Mouse (Mus musculus): ENCODE measurements around the gene Klc4.

Klc4 gene

DNA sequence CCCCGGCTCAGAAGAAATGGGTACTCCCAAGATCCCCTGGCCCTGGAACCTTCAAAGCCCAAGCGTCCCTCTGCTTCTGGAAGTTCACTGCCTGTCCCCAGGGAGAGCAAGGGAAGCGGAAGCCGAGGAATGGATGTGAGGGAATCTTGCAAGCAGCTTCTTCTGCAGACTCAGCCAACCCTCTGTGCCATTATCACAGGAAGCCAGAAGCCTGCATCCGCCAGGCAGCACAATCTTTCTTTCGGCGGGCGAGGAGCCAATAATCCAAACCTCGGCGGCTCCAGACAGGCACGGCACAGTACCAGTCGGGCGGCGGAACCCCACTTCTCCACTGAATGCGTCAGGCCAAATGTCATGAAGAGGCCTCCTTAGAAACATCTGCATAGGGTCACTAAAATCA lies 24.5 kb downstream of the Klc4 start:
- DNase-seq (ENCODE audit: extremely low read depth, low read depth), result peak; percentile 31

DNA sequence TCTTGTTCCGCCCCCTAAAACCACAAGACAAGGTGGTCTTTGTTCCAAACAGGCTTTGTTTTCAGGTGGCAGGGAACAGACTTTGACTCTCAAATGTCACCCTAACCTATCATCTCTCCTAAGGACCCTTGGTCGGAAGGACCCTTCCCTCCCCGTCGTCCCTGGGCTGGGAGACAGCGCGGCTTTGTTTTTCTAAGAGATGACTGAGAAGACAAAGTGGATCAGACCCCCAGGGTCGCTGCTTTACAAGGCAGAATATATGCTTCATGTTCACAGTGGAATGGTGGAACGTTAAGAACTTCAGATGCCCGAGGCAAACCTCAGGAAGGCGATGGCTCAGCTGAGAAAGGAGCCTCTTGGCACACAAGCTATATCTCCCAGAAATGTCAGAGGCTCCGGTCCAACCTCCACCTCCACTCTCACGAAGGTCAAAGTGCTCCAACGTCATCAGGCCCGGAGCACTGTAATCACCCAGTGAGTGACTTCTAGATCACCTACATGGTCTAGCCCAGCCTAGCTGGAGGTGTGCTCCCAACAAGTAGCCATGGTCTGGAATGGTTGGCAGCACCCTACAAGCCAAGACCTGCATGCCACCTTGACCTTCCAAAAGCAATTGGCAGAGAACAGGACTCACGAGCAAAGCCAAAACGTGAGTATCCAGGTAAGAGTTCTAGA lies 26.0 kb downstream of the Klc4 start:
- no peak for DNase-seq (ENCODE audit: extremely low read depth, low read depth)

DNA sequence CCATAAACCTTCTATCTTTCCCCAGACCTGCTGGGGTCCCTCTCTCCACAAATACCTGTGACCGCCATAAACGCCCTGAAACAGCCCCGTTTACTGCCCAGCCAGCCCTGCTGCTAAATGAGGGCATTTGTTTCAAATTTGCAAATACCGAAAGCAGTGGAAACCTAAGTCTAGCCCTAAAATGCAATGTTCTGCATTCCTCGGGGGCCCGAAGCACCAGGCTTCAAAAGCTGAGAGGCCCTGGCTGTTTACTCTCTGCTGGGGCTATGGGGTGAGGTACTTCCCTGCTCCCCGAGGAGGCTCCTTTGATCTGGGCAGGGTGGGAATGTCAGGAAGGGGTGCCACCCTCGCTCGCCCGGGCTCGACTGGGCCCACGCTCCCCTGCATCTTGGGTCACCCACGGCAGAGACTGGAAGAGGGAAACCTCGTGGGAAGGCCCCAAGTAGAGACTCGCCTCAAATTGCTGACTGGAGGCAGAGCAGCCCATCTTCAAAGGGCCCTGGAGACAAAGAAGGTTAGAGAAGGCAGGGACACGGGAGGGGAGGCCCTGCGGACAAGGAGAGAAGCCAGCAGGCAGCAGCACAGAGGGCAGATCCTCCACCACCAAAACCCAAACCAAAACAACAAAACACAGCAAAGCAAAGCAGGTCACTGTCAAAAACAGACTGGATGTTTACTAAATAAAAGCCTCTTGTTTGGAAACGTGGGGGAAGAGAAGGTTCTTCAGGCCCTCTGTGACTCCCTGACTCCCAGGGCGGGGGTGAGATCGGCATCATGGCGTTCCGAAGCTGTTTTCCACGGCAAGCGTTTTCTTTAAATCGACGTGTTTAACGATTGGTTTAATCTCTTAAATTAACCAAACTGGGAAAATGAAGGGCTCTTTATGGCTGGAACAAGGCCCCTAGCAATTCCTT lies 26.8 kb downstream of the Klc4 start:
- no peak for DNase-seq (ENCODE audit: extremely low read depth, low read depth)

DNA sequence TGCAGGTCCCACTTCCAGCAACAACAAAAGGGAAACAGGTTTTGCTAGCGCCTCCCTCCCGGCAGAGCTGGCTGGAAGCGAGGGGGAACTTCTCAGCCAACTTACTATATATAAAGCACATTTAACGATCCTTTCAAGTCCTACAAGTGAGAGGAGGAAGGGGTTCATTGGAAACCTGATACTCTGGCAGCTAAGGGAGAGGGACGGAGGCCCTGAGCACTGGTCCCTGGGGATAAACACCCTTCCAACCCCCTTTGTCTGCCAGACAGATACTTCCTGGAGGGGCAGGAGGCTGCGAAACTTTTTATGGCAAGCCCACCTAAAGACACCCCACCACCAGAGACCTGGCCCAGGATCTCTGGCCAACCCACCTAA lies 27.4 kb downstream of the Klc4 start:
- no peak for DNase-seq (ENCODE audit: extremely low read depth, low read depth)

DNA sequence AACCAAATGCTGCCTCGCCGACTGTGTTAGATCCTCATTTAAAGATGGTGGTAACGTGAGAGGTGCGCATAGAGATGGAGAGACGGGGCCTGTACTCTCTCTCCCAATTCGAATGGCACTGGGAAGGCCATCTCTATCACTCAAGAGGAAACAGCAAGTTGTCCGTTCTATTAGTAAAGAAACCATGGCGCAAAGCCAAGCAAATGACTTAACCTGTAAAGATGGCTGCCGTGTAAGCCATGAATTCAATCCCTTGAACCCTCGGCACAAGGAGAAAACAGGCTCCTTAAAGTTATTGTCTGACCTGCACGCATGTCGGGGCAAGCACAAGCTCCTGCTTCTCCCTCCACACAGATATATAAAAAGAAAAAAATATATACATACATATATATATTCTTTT lies 28.0 kb downstream of the Klc4 start:
- no peak for DNase-seq (ENCODE audit: extremely low read depth, low read depth)

DNA sequence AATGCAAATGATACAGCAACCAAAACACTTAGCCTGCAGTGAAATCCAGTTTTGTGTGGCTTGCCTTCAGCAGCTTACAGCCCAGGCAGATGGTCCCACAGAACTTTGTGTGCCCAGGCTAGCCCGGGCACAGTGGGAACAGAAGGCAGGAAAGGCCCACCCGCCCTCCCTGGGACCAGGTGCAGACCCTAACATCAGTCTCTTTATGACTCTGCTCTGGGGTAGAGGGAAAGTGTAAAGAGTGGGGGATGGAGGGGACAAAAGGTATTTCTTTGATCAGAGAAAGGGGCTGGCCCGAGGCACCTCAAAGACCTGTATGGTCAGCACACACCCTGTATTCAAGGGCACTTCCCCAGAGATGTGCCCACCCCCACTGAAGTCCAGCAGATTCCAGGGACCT lies 32.6 kb downstream of the Klc4 start:
- no peak for DNase-seq (ENCODE audit: extremely low read depth, low read depth)

DNA sequence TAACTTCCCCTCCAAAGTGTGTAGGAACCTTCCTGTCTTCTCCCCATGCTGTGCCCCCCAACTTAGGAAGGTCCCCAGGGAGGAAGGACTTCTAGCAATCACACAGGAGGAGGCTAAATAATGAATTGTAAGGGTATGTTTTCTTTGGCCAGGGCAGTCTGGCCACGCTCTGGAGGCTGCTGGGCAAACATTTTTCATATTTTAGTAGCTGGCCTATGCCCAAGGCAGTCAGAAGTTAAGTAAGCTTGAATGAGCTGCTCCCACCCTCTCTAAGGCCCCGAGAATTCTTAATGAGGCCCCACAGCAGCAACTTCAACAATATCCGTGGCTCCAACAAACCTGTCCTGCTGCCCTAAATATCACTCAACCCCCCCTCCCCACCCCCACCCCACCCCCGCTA lies 33.0 kb downstream of the Klc4 start:
- DNase-seq (ENCODE audit: extremely low read depth, low read depth), result no peak

DNA sequence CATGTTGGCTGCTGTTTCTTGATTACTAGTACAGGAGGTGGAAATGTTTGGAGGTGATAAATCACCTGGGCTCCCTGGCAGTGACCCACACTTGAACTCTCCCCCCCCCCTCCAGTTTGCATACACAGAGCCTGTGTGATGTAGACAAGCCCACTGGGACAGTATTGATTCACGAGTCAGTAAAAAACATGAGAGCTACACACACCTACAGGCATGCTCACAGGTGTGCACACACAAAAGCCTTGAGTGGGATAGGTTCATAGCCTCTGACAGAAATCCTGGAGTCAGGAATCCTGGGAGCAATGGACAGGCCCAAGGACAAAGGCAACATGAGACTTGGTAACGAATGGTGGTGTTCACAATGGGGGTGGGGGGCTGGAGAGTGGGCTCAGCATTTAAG lies 33.6 kb downstream of the Klc4 start:
- no peak for DNase-seq (ENCODE audit: extremely low read depth, low read depth)

DNA sequence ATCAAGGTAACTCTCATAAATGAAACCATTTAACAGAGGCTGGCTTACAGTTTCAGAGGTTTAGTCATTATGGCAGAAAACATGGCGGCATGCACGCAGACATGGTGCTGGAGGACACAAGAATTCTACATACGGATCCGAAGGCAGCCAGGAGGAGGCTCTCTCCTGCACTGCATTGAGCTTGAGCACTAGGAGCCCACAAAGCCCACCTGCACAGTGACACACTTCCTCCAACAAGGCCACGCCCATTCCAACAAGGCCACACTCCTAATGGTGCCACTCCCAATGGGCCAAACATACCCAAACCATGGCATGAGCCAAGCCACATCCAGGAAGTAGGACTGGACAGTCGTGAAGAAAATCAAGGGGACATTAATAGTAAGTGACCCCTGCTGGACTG lies 34.5 kb downstream of the Klc4 start:
- no peak for DNase-seq (ENCODE audit: extremely low read depth, low read depth)

DNA sequence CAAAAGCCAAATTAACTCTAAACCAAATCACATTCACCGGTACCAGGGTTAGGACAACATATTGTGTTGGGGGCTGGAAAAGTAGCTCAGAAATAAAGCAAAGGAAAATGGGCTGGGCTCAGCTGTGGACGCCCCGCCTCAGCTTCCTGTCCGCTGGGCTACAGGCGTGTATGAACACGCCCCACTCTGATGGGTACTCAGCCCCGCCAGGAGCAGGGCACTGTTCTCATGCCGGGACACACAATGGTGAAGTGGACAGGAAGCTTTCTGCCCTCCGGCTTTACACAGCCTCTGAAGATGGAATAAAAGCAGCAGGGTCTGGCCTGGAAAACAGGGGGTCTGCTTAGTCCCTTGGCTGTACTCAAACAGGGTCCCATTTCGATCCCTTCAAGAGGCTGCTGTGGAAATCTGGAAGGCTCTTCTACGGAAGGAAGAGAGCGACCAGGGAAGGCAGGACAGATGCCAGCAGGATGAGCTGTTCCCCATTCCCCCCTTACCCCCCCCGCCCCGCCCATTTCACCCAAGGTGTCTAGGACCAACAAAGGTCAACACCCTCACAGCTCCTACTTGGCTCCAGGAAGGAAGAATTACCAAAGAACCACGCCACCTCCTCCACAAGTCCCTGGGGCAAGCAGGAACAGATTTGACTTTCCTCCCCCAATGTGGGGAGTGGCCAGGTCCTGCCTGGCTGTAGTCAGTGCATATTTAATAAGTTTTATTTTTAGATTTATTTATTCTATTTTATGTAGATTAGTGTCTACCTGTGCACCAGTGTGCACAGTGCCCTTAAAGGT lies 35.9 kb downstream of the Klc4 start:
- no peak for DNase-seq (ENCODE audit: extremely low read depth, low read depth)

DNA sequence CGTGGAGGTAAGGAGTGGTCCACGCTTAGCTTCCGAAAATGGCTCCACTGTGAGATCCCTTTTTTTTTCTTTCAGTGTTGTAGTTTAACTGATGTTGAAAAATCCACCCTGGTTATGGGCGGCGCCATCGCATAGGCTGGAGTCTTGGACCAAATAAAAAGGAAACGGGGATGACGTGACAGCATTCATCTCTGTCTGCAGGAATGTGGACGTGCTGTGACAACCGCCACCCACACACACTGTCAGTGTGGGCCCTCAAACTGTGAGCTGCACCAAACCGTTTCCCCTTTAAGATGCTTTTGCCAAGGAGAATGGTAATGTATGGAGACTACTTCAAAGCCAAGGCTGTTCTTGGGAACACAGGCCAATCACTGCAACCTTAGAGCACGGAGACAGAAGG lies 39.8 kb downstream of the Klc4 start:
- DNase-seq (ENCODE audit: extremely low read depth, low read depth), result no peak

DNA sequence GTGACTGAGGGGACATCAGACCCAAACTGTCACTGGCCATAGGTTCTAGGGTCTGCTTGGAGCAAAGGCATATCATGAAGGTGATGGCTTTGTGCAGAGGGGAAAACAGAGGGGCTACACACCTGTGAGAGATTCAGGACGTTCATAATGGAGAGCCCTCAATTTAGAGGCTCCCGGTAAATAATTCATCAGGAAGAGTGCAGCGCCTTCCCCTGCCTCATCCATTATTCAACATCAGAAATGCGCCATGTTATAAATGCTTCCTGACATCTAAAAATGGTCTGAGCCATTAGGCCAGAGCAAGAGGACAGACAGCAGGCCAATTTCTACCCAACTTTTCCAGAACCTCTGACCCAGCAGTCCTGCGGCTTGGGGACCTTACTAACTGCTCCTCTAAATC lies 40.7 kb downstream of the Klc4 start:
- no peak for DNase-seq (ENCODE audit: extremely low read depth, low read depth)

DNA sequence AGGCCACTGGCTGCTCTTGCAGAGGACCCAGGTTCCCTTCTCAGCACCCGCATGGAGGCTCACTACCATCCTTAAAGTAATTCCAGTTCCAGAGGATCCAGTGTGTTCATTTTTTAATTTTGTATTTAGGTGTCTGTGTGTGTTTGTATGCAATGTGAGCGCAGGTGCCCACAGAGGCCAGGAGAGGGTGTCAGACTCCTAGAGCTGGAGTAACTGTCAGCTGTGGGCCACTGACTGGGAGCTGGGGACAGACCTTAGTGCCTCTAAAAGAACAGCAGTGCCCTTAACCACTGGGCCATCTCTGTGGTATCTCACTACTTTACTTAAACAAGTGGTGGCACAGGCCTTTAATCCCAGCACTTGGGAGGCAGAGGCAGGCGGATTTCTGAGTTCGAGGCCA lies 42.6 kb downstream of the Klc4 start:
- DNase-seq (ENCODE audit: extremely low read depth, low read depth), result no peak

DNA sequence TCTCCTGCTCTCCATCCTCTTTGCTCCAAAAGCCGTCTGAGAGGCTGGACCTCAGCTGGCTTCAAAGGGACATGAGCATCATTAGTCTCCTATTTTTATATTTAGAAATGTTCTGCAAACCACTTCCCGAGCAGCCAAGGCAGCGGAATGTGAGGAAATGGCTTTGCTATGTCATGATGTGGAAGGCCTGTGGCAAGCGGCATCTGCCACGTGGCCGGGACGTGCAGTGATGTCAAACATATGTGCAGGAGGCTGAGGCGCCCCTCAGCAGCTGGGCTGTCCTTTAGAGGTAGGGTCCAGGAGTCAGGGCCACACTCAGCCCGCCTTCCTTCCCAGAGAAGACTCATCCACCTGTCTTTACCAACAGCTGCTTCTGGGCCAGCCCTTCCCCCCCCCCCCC lies 43.6 kb downstream of the Klc4 start:
- no peak for DNase-seq (ENCODE audit: extremely low read depth, low read depth)

DNA sequence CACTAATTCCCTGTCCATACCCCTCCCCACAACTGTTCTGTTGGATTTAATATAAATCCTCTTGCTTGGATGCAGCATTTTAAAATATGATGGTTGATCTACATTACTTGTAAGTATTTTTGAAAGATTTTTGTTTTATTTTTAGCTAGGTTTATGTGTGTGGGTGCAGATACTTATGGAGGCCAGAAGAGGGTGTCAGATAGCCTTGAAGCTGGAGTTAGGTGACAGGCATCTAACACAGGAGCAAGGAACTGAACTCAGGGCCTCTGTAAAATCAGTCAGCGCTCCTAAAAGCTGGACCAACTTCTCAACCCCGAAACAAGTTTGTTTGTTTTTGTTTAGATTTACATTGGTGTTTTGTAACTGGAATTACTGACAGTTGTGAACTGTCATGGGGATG lies 45.3 kb downstream of the Klc4 start:
- no peak for DNase-seq (ENCODE audit: extremely low read depth, low read depth)

DNA sequence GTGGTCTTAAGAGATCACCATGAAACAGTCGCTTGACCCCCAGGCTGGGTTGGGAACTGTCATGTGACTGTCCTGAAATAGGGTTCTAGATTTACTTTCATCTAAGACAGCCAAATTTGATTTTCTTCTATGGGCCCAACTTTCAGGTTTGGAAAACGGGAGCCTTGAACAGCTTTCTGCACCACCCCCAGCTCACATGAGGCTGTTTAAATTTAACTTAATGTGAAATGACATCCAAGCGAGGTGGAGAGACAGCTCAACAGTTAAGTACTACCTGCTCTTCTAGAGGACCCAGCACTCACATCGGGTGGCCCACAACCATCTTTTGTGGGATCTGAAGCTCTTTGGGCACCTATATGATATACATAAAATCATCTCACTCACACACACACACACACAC lies 46.9 kb downstream of the Klc4 start:
- no peak for DNase-seq (ENCODE audit: extremely low read depth, low read depth)

DNA sequence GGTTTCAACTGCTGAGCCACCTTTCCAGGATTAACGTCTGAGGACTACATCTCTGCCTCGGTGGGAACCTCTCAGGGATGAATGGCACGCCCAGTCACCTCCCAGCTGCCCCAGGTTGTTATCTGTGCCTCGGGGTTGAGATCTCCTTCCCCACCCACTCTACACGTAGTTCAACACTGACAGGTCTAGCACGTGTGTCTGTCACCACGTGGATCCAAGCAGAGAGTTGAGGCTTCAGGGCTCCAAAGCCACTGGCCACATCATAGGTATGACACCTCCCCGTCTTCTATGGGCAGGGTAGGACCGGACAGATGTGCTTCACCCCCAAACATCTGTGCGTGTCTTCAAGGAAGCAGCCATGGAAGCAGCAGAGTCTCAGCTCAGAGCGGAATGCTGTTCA lies 47.9 kb downstream of the Klc4 start:
- no peak for DNase-seq (ENCODE audit: extremely low read depth, low read depth)

DNA sequence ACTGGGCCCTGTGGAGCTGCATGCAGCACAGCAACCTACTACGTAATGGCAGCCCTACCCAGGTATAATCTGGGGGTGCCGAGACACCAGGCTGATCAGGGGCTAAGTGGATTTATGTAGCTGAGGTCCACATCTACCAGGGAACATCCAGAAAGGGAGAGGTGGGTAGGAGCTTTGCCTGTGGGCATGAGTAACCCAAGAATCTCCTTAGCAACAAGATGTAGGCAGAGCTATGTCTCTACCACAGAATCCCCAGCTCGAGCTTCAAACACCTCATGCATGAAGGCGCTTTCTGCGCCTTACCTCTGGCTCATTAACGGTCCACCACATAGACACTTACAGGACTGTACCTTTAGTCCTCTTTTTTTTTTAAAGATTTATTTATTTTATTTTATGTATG lies 50.5 kb downstream of the Klc4 start:
- DNase-seq (ENCODE audit: extremely low read depth, low read depth), result no peak

DNA sequence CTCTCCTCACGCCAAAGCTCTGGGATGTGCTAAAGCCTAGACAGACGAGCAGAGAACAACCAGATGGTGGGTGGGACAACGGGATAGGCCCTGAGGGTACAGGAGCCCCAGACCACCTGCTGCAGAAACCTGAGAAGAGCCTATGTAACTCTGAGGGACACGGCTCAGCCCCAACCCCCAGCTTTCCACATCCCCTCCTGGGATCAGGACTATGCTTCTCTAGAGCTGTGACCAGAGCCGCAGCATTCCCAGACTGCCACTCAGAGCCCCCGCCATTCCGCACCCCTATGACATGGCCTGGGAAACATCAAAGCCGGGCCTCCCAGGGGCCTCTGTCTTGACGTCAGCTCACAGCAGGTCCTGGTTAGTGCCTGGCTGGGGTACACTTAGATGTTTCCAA lies 51.2 kb downstream of the Klc4 start:
- DNase-seq (ENCODE audit: extremely low read depth, low read depth), result no peak

DNA sequence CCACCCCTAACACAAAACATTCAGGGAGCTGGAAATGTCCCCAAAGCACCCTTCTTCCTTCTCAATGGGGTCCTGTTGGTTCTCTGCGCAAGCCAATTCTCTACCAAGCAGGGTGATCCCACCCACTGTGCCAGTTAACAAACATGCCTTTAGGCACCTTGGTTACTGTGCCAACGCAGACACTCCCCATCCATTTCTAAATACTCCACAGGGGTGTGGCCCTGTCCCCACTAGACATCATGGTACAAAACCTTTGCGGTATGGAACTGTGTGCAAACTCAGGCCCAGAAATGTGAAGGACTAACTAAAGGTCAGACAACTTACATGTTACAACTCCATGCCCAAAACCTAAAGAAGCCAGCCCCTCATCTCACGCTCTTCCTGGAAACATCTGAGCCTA lies 52.7 kb downstream of the Klc4 start:
- no peak for DNase-seq (ENCODE audit: extremely low read depth, low read depth)

DNA sequence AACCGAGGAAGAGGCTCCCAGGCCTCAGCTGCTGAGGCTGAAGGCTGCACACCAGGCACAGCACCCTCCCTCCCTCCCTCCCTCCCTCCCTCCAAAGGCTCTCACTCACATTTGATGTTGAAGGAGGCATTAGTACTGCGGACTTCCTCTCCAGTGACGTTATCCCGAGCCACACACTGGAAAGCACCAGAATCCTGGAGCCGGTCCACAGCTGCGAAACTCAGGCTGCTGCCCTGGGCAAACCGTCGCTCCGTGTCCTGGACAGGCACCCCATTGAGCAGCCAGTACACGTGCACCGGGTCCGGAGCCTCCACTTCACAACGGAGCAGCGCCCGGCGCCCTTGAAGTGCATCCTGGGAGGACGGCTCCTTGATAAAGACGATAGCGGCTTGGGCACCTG lies 54.4 kb downstream of the Klc4 start:
- no peak for DNase-seq (ENCODE audit: extremely low read depth, low read depth)

DNA sequence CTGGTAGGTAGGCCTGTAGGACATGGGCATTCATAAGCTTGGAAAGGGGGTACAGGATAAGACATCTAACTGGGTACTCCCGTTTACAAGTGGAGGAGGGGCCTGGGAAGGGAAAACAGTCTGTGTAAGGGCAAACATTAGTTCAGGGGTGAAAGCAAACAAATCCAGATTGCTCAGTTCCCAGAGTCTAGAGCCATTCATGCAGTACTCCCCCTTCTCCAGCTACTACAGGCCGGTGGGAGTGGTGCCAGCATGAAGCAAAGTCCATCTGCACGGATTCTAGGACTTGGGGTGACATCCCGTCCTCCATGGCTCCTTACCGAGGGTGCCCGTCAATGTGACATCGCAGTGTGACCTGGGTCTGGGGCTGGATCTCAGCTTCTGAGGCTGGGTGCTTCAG lies 55.4 kb downstream of the Klc4 start:
- no peak for DNase-seq (ENCODE audit: extremely low read depth, low read depth)
